Mouse (Mus musculus) mature B cell (primary cell): ENCODE results near the gene Pprc1.

Source experiments
- in situ Hi-C: fragments of 300-500 bp; cut with MboI; formaldehyde crosslinking; loops from 2 replicates; pipeline ENCODE4 v1.14.3; 2019

Pprc1 gene

DNA sequence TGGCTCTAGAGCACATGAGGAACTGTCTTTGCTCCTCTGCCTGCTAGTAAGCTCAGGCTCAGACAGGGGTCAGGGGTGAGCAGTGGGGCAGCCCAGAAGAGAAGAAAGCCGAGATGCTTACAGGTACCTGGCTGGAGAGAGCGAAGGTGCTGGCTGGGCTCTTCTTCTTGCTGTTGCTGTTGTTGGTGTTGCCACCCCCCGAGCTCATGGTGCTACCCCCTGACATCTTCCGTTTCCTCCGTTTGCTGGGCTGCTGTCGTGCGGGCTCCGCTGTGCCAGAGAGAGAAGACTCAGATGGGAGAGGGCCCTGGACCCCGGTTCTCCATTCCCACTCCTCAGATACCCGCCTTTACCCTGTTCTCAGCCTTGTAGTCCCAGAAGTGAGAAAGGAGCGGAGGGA lies 10.8 kb upstream of the Pprc1 start:
- in situ Hi-C loops, result no loop called here

DNA sequence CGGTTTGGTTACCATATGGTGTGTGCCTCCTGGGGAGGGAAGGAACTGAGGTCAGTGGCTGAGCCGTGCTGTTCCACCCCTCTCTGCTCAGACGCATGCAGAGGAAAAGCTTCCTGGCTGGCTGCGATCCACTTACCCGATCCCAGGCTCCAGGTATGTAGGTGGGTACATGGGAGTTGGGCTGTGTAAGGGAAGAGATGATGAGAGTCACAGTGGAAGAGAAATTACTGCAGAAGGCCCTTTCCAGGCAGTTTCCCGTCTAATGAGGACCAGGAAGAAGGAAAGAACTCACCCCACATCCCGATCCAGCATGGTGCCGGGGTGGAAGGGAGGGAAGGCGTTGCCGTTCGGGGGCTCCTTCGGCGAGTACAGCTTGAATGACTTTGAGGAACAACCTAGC lies 8.7 kb upstream of the Pprc1 start:
- in situ Hi-C loops, result no loop called here

DNA sequence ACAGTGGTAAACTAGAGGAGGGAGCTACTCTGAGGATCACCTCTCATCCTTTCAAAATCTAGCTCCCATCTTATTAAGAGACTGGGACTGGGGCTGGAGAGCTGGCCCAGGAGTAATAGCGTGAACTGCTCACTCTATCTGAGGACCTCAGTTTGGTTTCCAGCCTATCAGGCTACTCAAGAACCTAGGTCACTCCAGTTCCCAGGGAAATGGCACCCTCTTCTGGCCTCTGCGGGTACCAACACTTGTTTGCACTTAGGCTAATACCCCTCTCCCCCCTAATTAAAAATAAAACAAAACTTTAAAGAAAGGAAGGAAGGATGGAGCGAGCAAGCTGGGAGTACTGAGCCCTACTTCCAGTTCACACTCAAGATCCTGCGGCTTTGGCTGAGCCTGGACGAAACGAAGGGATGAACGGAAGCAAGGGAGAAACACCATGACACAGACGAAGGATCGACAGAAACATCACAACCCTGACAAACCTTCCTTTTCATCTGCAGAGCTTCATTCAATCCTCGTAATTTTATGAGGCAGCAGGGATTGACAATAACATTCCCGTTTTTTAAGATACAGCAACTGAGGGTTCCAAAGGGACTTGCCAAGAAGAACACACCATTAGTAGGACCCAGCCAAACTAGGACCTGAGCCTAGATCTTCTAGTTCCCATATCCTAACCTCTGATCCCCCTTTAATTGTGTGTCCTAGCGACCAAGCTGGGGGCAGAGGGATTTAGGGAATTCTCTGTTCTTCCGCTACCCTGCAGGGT lies 8.0 kb upstream of the Pprc1 start:
- in situ Hi-C loops, result no loop called here

DNA sequence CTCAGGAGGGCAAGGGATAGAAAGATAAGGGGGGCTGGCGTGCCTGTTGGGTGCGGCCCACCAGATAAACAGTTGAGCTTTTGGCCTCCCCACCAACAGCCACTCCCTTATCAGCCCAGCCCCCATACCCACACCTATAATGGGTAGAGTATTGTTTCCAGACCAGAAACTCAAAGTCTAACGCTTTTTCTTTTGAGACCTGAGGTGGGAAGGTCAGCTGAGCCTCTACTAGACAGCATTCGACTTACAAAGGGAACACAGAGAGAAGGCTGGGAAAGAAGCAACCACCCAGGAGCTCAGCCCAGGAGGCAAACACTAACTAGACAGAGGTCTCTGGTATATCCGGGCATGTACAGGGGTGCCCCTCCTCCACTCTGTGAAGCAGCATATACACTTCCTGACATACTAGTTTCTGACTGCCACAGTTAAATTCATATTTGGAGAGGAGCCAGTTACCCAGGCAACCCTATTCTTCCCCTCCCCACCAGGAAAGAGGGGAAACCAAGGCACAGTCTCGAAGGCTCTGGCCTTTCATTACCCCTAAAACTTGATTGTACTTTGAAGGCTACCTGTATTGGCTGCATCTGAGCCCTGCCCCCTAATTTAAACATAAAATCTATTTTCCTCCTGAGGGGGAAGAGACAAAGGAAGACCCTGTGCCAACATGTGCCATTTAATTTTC lies 7.3 kb upstream of the Pprc1 start:
- in situ Hi-C loops, result no loop called here

DNA sequence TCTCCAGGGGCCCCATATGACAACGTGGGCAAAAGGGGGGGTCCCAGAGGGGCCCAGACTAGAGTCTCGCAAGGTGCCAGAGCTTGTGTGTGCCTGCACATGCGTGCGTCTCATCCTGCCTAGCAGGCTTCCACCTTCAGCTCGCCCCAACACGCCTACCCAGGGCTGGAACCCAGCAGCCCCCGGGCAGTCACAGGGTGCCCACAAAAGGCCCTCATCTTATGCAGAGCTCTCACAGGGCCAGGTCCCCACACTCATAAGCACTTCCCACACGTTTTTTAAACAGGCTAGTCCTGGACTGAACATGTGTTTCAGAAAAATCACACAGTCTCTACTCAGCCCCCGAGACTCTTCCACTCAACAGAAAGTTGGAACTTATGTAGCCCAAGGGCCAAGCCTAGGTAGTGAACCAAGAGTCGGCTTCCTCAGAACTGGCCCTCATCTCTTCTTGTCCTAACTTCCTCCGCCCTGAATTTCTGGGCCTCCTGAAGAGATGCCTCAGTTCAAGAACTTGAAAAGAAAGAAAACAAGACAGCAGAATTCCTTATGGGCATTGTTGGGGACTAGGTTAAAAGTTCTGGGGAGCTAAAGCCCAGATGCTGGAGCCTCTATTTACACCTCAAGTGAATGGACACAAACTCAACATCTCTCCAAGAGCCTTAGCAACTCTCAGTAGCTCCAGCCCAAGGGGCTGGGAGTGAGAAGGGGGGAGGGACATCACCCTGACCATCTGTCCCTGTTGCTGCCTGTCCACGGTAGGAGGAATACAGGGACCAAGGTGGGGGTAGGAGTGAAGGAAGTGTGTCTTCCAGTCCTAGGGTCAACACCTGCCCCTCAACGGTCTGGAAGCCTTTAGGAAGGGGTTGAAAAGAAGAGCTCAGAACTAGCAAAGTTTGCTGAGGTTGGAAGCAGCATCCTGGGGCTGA lies 6.5 kb upstream of the Pprc1 start:
- in situ Hi-C loops, result no loop called here

DNA sequence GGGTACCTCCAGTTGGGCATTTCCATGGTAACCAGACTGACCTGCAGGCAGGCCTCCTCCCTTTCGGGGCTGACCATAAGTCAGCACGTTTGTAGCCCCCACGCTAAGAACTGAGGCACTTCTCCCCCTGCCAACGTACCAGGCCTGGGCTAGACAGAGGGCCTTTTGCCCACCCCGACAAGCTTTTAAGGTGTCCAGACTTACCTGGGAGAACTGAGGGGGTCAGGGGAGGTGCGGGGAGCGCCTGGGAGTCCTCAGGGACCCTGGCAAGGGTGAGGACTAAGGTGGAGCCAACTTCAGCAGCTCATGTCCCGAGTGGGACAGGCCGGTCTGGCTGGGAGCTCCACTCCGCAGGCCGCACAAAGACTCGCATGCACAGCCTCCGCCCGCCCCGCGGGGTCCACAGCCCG lies 5.8 kb upstream of the Pprc1 start:
- in situ Hi-C loops, result no loop called here

DNA sequence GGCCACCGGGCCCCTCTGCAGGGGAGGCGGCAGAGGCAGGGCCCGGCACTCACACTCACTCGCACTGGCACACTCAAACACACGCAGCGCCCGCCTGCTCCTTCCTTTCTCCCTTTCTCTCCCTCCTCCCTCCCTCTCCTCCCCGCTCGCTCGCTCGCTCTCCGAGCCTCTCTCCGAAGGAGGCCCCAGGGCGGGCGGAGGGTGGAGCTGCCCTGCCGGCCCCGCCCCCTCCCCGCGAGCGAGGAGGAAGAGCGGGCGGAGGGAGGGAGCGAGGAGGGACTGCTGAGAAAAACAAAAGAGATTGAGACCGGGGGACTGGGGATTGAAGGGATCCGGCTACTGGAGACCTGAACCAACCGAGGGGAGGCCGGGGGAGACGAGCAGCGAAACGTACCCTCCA lies 5.2 kb upstream of the Pprc1 start:
- in situ Hi-C loops, result no loop called here

DNA sequence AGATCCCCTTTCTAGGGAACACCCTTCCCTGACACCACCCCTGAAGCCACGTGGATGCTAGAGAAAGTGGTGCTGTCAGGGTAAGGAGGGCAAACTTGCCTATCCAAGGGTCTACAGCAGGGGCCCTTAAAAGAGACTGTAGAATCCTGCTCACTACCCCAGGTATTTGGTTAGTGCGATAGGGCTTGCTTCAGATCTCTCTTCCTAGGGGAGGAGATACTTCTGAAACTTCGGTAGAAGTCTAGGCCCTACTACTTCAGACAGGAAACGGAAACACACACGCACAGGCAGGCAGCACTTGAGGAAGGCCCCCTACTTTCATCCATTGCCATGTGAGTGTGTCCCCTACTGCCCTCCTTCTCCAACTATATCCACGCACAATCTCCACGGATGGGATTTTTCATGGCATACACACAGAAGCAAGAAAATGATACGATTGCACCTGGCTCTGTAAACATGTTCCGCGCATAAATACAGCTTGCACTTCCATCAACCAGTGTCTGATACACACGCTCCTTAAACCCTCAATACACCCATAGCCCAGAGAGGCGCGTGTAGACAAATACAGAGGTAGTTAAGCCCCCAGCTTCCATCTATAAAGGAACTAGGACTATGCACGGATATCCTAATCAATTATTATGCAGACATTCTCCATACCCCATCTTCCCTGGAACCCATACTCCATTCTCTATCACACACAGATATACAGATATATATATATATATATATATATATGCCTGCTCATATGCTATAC lies 4.4 kb upstream of the Pprc1 start:
- in situ Hi-C loops, result no loop called here

DNA sequence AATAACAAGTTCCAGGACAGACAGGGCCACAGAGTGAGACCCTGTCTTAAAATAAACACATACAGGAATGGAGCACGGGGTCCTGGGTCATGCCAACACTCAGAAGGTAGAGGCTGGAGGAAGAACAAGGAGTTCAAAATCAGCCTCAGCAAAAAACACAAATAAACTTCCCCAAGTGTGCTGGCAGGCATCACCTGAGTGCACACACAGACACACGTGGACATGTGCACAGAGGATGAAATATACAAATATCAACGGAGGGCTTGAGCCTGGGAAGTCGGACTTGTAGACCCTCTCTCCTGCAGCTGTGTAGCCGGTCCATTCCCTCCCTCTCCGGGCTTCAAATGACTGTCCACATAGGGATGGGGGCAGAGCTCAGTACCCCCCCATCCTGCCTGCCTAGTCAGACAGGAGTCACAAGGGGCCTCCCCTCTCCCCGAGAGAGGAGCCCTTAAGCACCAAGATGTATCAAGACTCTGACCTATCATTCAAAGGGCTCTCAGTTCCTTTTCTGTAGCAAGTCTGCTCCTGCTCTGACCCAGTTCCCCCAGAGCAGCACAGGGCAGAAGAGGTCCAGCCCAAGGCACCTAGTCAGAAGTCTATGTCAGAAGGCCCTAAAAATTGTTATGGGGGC lies 3.3 kb upstream of the Pprc1 start:
- in situ Hi-C loops, result no loop called here

DNA sequence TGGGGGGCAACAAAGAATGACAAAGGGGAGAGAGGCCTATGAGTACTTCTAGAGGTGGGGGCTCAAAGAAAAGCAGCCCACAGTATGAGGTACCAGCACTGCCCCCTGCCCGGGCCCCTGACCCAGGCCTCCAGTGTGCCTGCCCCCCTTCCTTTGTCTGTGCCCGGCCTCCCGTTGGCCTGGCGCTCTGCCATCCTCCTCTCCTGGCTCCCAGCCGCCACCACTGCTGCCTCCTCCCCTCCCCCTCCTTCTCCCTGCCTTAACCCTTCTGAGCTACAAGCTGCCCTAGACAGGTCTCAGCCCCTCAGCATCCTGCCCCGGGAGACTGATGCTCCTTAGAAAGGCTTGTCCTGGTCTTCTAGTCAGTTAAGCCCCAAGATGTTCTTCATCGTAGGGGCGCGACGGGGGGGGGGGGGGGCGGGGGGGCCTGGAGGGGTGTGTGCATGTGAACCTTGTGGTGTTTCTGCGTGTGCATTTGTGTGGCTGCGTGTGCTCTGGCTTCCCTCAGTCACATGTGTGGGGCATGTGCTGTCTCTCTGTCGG lies 2.7 kb upstream of the Pprc1 start:
- in situ Hi-C loops, result no loop called here

DNA sequence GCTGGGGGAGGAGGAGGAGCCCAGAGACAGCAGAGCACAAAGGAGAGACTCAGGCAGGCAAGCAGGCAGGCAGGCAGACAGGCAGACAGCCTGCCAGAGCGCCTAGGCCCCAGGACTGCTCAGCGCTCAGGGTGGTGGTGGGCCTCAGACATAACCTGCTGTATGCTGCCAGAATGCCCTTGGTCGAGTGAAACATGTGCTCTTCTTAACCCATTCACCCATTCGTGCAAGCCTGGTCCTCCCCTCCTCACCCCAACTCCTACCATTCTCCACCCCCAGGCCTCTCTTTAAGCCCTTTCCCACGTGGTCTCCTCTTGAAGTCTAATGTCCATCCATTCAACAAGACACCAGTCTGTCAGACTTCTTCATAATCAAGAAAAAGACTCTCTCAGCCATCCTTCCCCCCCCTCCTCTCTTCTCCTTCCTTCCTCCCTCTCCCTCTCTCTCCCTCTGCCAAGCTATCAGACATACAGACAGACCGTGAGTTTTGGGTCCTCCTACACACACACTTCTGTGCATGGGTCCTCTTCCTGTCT lies 2.1 kb upstream of the Pprc1 start:
- in situ Hi-C loops, result no loop called here

DNA sequence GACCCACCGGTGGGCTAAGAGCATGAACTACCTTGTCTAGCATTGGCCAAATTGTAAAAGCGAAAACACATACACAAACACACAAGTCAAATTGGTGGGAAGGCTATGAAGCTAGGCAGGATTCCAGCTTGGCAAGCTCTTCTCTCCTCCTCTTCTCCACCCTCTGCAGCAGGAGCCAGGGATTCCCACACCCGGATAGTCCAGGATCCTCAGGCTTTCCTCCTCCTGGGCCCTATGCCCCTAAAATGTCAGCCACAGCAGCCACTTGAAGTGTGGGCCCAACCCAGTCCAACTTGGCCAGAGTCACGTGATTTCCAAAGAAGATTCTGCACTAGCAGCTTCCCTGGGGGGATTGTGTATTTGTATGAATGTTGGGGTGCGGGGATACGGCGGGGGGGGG lies 1.3 kb upstream of the Pprc1 start:
- in situ Hi-C loops, result no loop called here

DNA sequence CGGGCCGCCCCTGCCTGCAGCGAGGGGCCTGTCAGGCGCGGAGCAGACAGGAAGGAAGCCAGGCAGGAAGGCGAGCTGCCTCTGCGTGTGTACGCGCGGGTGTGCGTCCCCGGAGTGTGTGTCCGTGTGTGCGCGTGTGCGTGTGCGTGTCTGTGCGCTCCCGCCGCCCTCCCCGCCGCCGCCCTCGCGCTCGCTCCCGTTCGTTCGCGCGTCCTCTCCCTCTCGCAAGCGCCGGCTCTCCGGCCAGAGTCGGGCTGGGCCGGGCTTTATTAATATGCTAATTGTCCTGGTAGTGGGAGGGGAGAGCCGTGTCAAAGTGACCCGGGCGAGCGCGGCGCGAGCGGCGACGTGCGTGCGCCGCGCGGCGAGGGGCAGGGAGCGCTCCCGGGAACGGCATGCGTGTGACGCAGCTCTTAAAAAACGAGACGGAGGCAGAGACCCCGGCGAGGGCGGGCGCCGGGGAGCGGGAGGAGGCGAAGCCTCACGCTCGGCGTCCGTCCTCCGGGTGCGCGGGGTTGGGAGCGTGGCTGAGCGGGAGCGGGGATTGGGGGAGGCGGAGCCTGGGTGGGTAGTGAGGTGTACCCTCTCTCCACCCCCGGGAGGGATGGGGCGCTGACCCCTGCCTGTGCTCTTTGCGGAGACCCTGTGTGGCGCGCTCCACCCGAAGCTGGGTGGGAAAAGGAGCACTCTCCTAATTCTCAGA lies 458 bp downstream of the Pprc1 start, which contains the start of gene Ldb1:
TSS of gene Ldb1 (minus strand) at position 222 of the 703 bp plus-strand sequence.
- in situ Hi-C loops, result no loop called here

DNA sequence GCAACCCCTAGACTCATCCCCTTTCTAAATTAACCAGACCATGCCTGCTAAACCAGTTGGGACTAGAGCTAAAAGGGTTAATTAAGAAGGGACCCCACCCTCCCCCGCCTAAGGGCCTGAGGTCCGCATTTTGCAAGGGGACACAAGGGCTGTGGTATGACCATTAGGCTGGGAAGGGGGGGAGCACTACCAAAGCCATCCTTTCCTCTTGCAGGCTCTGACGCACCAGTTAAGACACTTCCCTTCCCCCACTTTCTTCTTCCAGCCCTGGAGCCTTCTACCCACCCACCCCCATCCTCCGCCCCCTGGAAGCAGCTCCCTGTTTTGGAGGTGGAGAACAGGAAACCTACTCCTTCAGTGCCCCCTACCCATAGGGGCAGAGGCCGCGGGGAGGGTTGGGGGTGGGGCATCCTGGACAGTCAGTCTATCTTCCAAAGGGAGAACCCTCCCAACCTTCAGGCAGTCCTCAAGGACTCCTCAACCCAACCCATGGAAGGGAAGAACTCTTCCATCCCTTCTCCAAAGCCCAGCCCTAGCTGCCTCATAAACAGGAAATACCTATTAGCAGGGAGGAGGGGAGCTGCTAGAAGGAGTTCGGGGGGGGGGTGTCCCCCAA lies 1.1 kb downstream of the Pprc1 start:
- in situ Hi-C loops, result no loop called here

DNA sequence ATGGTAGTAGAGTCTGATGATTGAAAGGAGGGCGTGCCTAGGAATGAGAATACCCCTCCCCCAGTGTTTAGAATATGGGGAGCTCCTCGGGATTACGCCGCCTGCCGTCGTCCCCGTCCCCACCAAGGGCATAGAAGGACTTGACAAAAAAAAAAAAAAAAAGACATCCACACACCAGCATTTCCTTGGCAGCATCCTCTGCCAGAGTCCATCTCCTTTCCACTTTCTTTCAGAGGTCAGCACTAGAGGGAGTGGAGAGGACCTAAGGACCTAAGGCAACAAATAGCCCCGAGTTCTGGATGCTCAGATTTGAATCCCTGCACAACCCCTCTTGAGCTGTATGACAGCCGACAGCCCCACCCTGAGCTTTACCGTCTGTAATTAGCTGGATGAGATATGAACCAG lies 1.9 kb downstream of the Pprc1 start:
- in situ Hi-C loops, result no loop called here

DNA sequence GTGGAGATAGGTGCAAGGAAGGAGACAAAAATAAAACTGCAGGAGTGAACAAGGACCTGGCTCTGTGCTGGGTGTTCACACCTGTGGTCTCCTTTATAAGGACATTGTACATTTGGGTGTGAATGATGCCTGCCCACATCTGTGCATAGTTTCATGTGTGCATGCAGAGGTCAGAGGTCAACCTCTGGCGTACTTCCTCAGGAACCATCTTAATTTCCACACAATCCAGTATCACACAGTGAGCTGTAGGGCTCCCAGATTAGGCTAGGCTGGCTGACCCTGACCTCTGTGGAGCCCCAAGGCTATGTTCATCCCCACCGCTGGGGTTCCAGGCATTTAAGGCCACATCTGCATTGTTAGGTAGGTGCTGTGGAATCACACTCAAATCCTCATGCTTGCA lies 2.7 kb downstream of the Pprc1 start:
- in situ Hi-C loops, result no loop called here

DNA sequence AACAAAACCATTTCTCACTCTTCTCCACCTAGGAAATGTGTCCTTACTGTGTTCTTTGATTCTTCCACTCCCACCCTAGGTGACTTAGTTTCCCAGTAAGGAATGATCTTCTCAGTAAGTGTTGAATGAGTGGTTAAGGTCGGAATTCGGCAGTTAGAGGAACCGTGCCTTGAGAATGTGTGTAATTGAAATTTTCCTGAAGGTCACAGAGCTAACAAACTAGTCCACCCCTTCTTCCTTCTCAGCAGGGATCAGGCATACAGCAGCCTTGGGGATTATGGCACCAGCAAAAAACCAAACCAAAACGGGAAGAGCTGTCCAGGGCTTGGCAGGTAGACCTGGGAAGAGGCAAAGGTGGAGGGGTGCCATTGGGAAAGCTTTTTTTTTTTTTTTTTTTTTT lies 4.4 kb downstream of the Pprc1 start:
- in situ Hi-C loops, result no loop called here

DNA sequence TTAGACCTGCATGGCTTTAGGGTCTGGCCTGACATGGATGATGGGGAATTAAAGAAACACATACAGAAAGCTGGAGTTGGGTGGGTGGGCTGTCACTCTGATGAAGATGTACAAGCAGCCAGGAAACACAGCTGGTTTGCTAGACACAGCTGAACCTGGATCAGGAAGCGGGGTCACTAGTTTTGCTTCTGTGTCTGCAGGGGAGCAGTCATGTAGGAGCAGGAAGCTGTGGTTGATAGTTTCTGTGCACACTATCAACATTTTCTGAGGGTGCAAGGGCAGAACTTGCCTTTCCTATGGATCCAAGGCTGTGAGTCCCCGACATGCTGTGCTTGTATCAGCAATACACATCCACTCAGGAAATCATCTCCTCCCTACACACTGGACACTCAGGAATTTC lies 5.8 kb downstream of the Pprc1 start:
- in situ Hi-C loops, result no loop called here

DNA sequence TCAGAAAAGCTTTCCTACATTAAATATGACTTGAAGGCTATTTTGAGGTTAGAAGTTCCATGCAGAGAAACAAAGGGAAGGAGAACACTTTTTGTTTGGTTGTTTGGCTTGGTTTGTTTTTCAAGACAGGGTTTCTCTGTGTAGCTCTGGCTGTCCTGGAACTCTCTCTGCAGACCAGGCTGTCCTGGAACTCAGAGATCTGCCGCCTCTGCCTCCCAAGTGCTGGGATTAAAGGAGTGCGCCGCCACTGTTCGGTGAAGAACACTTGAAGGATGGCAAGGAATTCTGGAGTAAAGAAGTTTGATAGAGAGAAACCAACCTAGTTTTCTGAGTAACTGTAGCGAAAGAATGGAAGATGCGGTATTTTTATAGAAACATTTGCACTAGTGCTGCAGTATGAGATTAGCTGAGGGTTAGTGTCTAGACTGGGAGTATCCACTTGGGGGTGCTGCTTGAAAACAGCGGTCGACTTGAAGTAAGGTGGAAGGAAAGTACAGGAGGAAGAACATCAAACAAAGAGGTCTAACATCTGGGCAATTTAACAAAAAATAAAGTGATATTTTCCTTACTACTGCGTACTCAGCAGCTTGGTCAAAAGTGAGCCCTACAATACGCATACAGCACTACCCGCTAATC lies 11.2 kb downstream of the Pprc1 start:
- in situ Hi-C loops, result no loop called here
